Mouse (Mus musculus): ENCODE results near the gene Ms4a15.
A peak's percentile ranks its signal among the peaks of the same experiment; 100 is the strongest.

The Ms4a15 gene

GRCm38 (mm10) chr19:10993150-10993549 lies at the start of gene Ms4a15:
TSS of gene Ms4a15 (minus strand) at chr19:10993250.
- DNase-seq (ENCODE audit: low read depth, low spot score), result no peak

DNA sequence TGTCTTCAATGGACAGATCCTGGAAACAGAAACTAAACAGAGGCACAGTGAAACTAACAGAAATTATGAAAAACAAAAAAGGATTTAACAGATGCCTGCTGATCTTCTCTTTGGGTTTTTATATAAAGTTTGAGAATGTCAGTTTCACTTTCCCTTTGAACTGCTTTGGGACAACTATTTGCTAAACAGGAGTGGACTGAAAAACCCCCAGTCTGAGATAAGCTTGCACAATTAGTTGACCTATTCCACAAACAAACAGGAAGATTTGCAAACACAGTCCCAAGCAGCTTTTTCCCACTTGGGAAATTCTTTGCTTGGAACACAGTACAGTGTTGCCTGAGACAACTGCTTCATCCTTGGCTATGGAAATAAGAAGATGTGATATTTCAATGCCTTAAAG lies 44.5 kb upstream of the Ms4a15 start:
- DNase-seq (ENCODE audit: low read depth, low spot score), result peak; percentile 12

DNA sequence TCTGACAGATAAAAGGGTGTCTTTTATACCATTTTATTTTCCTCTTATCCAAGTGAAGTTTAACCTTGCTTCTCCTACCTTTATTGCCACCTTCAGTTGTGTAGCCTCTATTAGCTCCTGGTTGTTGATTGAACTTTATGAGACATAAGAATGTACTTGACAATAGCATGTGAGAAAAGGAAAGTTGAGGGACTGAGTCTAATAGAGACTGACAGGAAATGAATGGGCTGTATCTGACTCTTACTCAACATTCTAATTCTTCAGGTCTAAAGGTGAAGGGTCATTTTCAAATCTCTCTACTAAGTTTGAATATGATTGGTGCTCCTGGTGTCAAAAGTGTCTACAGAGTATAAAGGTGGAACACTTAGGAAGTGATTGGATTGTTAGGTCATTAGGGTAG lies 29.3 kb upstream of the Ms4a15 start:
- no peak for DNase-seq (ENCODE audit: low read depth, low spot score)

DNA sequence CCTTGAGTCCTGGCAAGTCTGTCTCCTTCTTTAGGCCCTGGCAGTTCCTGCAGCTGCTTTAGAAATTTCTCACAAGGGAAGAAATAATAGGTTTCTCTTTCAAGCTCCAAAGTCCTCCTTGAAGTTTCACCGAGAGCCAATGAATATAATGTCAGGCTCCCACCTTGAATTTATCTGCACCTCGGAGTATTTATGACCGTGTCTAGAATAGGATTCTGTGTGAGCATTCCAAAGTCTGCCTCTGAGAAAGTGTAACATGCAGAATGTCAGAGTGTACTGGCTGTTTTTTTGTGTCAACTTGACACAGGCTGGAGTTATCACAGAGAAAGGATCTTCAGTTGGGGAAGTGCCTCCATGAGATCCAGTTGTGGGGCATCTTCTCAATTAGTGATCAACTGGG lies 24.8 kb upstream of the Ms4a15 start, which contains the start of gene Ms4a18:
Gene Ms4a18, minus strand, starts transcription at position 141 of the 400 bp plus-strand sequence.
- no peak for DNase-seq (ENCODE audit: low read depth, low spot score)

DNA sequence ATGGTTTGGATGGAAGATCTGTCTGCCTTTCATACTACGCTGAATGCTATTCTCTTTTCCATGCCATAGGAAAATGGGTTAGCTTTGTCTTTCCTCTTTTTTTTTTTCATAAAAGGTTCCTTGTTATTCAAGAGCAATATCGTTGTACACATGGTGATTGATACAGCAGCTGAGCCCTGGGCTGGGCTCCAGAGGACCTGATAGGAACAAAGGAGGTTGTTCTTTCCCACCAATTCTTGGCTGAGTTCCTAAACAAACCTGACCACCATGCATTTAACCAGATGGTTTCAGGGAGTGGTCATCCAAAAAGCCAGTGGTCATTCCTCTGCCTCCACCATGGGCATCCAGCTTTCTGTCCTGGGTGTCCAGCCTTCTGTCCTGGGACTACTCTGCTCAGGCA lies 24.2 kb upstream of the Ms4a15 start:
- no peak for DNase-seq (ENCODE audit: low read depth, low spot score)

GRCm38 (mm10) chr19:11015998-11016397 lies 22.9 kb upstream of the Ms4a15 start:
- no peak for DNase-seq (ENCODE audit: low read depth, low spot score)

DNA sequence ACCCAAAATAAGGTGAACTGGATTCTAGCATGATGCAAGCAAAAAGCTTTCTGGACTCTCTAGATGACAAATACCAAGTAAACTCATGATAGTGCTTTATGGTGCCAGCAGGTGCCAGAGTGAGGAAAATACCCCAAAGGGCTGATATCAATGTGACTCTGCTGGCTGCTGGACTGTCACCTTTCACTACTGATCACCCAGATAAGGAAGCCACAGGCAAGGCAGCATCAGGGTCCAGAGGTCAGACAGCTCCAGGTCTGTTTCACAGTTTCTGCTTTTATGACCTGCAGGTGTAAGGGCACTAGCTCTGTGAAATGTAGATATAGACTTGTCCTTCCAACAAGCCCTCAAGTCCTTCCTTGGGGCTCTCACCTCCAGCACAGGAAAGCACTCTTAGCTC lies 22.4 kb upstream of the Ms4a15 start:
- no peak for DNase-seq (ENCODE audit: low read depth, low spot score)

- no peak for DNase-seq (ENCODE audit: low read depth, low spot score)
Measured at GRCm38 (mm10) chr19:10991911-10992310, 1.1 kb downstream of the Ms4a15 start.

- DNase-seq (ENCODE audit: low read depth, low spot score), result no peak
Measured at GRCm38 (mm10) chr19:10990751-10991150, 2.3 kb downstream of the Ms4a15 start.

GRCm38 (mm10) chr19:10988563-10988962 lies 4.5 kb downstream of the Ms4a15 start:
- no peak for DNase-seq (ENCODE audit: low read depth, low spot score)

DNA sequence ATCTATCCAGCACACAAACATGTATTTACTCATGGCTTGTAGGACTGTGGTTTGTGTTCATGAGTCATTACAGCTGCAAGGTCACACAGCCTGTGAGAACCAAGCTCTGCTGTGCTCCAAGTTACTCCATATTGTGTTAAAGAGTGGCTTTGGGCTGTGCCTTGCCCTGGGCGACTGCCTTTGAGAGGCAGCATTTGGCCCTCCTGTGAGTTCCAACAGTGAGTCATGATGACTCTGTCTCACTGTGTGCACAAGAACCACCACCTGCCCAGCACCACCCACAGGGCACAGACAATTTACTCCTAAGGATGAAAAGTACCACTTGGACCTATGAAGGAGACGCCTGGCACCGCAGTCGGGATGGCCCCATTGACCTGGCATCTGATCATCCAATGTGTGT lies 7.2 kb downstream of the Ms4a15 start:
- no peak for DNase-seq (ENCODE audit: low read depth, low spot score)

GRCm38 (mm10) chr19:10984551-10984950 lies 8.5 kb downstream of the Ms4a15 start:
- DNase-seq (ENCODE audit: low read depth, low spot score), result no peak

DNA sequence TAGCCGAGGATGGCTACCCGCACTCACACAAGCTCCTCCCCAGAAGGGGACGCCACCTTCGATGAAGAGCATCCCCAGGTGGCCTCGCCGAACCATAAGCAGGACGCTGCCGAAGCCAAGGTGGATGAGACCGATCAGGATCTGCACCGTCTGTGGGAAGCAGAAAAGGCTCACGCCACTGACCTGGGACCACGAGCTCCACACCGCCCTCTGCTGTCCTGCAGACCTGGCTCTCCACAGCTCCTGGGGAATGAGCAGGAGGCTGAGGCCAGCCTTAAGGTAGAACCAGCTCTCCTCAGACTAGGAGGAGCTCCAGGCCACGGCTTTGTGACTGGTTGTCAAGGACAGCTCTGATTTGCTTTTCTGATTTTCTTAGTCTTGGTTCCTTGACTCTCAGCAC lies 9.9 kb downstream of the Ms4a15 start:
- peak; percentile 47 for DNase-seq (ENCODE audit: low read depth, low spot score)

DNA sequence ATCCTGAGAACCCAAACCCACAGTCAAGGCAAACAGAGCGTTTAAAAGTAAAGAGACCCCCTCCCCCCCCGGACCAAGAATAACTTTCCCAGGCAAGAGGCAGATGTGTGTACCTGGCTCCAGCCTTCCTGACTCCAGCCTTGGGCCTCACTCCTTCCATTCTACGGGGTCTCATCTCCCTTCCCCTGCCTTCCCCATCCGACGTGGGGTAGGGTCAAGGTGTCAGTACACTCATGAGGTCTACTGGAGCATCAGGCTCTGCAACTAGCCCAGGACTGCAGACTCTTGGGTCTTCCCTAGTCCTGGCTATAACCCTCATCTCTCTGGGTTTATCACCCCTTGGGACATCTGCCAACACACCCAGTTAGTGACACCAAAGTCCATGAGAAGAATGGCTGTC lies 12.8 kb downstream of the Ms4a15 start:
- DNase-seq (ENCODE audit: low read depth, low spot score), result no peak

DNA sequence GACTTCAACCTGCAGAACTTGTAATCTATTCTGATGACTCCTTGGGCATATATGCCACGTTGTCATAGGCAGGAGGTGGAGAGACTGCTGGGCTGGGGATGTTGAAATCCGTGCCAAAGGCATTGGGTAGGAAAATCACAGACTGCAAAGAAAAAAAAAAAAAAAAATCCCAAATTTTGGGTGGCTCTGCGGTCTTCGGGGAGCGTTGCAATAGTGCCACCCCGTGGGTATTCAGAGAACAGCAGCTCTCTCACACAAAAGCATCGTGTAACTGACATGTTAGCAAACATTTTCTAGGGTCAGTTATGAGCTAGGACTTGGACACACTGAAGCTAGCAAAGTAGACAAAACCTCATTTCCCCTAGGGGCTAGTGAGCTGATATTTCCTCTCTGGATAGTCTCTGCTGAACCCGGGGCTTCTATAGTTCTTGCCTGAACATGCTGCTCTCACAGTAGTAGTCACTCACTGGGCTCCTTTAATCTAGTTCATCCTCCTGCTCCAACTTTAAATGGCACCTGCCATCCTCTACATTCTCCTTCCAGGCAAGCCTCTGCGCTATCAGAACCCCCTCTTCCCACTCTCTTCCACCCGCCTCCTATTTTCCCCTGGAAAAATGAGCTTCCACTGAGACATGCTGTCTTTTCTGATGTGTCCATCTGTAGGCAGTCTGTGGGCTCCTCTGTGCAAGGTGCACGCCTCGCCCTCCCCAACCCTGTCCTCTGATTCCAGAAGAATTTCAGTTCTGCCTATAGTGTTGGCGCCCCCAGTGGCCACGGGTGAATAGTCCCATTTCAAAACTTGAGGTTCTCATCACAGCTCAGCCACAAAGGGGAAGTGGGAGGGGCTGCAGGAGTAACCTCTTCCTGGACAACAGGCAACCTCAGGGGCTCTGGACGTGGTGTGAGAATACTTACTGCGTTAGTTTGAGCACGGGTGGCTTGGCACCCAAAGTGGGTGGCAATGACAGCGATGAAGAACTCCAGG lies 13.6 kb downstream of the Ms4a15 start:
- peak; percentile 92 for DNase-seq (ENCODE audit: low read depth, low spot score)

GRCm38 (mm10) chr19:10976318-10976717 lies 16.7 kb downstream of the Ms4a15 start:
- peak; percentile 54 for DNase-seq (ENCODE audit: low read depth, low spot score)

GRCm38 (mm10) chr19:10975187-10975586 lies 17.9 kb downstream of the Ms4a15 start:
- no peak for DNase-seq (ENCODE audit: low read depth, low spot score)

- DNase-seq (ENCODE audit: low read depth, low spot score), result no peak
Measured at GRCm38 (mm10) chr19:10974238-10974865, 18.7 kb downstream of the Ms4a15 start, which contains the start of gene Ms4a10. TSS of gene Ms4a10 (minus strand) at chr19:10974670.

DNA sequence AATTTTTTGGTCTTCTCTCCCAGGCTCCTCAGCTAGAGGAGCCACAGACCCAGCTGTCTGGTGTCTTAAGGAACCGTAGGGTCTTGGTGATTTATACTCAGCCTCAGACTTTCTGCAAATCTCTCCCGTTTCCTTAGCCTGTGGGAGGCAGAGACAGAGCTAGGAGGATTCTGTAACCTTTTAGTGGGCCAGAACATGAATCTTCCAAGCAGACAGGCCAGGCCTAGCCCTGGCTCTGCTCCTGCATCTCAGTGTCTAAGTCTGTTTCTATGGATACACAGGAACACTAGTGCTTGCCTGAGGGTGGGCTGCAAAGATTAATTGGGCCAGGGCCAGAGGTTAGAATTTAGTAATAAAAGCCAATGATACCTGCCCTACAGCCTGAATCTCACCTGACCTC lies 19.9 kb downstream of the Ms4a15 start:
- no peak for DNase-seq (ENCODE audit: low read depth, low spot score)

DNA sequence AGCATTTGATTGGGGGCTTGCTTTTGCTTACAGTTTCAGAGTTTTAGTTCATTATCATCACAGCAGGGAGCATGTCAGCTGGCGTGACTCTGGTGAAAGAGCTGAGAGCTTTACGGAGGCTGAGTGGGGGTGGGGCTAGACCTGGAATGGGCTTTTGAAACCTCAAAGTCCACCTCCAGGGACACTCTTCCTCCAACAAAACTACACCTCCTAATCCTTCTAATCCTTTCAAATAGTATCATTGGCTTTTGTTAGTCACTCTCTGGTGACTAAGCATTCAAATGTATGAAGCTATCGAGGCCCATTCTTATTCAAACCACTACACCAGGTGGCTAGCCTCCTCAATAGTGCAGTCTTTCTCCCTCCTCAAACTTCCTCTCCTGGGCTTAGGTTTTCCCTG lies 20.4 kb downstream of the Ms4a15 start:
- DNase-seq (ENCODE audit: low read depth, low spot score), result no peak

DNA sequence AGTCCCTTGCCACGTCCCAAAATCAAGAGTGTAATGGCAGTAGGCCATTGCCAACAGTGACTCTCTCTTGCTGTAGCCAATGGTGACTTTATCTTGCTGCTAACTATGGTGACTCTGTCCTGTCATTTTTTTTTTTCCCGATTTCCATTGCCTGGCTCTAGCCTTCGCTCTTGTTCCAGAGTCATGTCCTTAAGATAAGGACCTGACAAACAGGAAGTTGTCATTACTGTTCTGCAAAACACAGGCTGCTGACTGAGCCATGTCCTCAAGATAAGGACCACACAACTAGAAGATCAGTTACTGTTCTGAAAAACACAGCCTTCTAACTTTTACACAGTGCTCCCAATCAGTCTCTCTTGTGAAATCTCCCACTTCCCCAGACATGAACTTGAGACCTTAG lies 22.6 kb downstream of the Ms4a15 start:
- DNase-seq (ENCODE audit: low read depth, low spot score), result no peak

GRCm38 (mm10) chr19:10968578-10968977 lies 24.5 kb downstream of the Ms4a15 start:
- no peak for DNase-seq (ENCODE audit: low read depth, low spot score)

- no peak for DNase-seq (ENCODE audit: low read depth, low spot score)
Measured at GRCm38 (mm10) chr19:10965721-10966120, 27.3 kb downstream of the Ms4a15 start.

Data from CD4-positive, CD25-positive, alpha-beta regulatory T cell, adult 2 months (primary cell).